Mouse (Mus musculus) megakaryocyte-erythroid progenitor cell, adult 5-6 weeks (primary cell): ENCODE results near the gene Fat3. TPM values are rescaled to one million over a fixed set of nuclear protein-coding genes. Genes with fewer than 3 reads are reported as not detected.

ENCODE experiments used
- ATAC-seq: replicated peaks from 2 replicates; pipeline ENCODE4 v1.8.0; 2016; ENCODE audit warnings: mild to moderate bottlenecking, inconsistent platforms; ENCODE audit not compliant: severe bottlenecking, poor library complexity, low FRiP score, low TSS enrichment
- total RNA-seq, 2 experiments: library from RNA; stranded (forward) in 1 of 2; stranded (reverse) in 1 of 2; fragments of 200-1000, 215-1000 nt in 1 of 2; fragments of >200 nt in 1 of 2; fragmentation: Nextera tagmentation in 1 of 2; gene quantifications; 2 replicates each; pipeline ENCODE4 v1.2.3; 2014 to 2017

Fat3 gene
- total RNA-seq, 2 experiments from 2014 or later = 0.13 TPM; not detected in 1

DNA sequence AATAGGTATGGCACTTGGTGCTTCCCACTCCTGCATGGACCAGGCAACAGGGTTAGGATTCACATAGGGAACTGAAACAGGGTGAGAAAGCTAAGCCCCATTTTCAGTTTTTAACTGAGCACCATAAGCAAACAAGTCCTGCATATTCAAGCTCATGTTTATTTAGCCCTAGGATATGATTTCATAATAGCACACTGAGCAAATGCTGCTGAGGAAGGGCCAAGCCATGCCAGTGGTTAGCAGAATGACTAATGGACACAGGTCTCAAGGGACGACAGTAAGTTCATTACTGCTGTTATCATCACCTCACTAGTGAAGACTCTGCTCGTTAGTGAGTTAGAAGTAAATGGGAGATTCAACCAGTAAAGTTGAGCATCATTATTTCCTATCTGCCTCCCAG, 333.0 kb downstream of the Fat3 start:
- ATAC-seq = no peak

DNA sequence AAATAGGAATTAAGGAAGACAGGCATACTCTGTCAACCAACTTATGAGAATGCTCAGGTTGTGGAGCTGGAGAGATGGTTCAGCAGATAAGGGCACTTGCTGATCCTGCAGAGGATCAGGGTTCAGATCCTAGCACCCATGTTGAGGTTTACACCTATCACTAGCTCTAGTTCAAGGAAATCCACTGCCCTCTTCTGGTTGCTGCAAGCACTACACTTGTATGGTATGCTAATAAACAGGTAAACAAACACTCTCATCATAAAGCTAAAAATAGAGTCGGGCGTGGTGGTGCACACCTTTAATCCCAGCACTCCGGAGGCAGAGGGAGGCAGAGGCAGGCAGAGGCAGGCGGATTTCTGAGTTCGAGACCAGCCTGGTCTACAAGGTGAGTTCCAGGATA, 341.7 kb downstream of the Fat3 start:
- ATAC-seq = no peak

DNA sequence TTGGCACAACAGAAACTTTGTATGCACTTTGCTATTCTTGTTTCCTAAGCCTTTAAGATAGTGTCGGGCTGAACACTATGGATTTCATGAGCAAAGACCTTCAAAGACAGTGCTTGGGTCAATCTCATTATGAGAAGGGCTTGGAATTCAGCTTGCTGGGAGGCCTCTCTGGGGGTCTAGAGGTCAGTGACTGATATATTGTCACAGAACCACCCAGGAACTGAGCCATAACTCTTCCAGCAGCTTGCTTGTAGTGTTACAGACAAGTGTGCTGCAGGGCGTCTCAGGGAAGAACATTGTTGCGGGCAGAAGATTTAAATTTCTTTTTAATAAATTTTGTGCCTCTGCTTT, 347.5 kb downstream of the Fat3 start:
- no peak for ATAC-seq

- no peak for ATAC-seq
Observed at GRCm38 (mm10) chr9:16152756-16153579, 348.1 kb downstream of the Fat3 start.

GRCm38 (mm10) chr9:16150046-16150445, 351.0 kb downstream of the Fat3 start:
- ATAC-seq = no peak

- no peak for ATAC-seq
Observed at GRCm38 (mm10) chr9:16147735-16148134, 353.4 kb downstream of the Fat3 start.

GRCm38 (mm10) chr9:16144684-16145083, 356.4 kb downstream of the Fat3 start:
- ATAC-seq = no peak

DNA sequence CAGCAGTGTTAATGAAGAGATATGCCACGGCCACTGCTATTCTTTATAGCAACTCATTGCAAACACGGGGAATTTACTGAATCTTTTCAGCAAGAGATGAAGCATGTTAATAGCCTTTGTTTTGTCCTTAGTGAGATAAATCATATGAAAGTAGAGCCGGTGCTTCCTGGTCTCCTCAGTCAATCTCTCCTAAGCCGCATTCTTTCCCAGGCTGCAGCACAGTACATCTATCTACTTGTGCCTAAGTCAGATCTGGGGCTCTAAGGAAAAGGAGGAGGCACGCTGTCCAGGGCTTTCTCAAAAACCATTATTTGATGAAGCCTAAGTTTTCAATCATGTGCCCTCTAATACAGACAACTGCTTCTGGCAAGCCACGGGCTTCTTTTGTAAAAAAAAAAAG, 361.8 kb downstream of the Fat3 start:
- no peak for ATAC-seq

- no peak for ATAC-seq
Observed at GRCm38 (mm10) chr9:16133098-16133497, 368.0 kb downstream of the Fat3 start.

GRCm38 (mm10) chr9:16132594-16132993, 368.5 kb downstream of the Fat3 start:
- ATAC-seq = no peak

GRCm38 (mm10) chr9:16121756-16122155, 379.3 kb downstream of the Fat3 start:
- no peak for ATAC-seq

GRCm38 (mm10) chr9:16114821-16115485, 386.1 kb downstream of the Fat3 start:
- ATAC-seq = no peak

- ATAC-seq = no peak
Observed at GRCm38 (mm10) chr9:16113936-16114642, 387.0 kb downstream of the Fat3 start.

GRCm38 (mm10) chr9:16107900-16108299, 393.2 kb downstream of the Fat3 start:
- ATAC-seq = no peak

GRCm38 (mm10) chr9:16107386-16107785, 393.7 kb downstream of the Fat3 start:
- ATAC-seq = no peak

DNA sequence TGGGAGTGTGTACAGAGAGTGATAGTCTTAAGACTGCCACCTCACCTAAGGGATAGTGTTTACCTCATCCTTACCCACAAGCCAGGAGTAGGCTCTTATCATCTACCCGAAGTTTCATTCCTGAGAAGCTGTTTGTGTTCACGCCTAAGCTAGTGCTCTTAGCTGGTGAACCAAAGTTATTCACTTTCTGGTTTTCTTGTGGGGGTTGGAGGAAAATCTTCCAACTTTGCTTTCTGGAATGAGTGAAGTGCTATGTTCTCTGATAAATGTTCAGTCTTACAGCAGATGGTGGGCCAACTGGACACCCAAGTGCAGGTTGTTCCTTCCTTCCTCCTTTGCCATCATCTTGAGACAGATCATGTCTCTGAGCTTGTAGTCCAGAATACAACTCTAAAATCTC, 402.5 kb downstream of the Fat3 start:
- ATAC-seq = no peak

- ATAC-seq = no peak
Observed at GRCm38 (mm10) chr9:16093047-16093668, 407.9 kb downstream of the Fat3 start.

DNA sequence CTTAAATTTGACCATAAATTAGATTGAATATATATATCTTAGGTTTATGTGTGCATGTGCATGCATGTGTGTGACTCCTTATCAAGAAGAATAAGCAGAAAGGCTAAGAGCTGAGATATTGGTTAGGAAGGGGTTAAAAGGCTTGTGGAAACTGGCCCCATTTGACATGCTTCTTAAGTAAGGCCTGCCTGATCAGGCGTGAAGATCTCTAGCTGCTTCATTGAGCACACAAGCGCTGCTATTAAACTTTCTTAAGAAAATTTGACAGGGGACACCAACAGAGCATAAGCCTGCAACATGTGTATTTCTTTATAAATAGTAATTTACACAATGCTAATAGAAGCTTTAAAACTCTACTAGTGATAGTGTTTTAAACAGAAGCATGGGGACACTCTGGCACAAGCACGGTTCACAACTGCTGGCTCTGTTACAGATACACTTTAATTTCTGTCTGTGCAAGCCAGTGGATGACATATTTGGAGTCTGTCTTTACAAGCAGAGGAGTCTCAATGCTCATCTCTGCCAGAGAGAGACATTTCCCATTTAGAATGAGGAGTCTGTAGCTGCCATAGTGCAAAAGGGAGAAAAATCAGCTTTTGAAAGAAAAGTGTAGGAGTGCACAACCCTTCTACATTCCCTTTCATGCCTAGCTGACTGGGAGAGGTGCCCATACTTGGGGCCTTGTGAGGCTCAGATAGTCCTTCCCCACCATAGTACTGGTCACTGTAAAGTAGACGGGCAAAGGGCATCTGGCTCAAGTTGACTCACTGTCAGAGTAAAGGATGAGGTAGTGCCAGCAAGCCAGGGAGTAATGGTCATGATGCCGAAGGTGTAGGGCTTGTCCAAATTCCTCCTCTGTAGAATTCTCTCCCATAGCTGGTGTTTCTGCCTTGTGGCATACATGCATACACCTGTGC, 408.8 kb downstream of the Fat3 start:
- no peak for ATAC-seq

- ATAC-seq = no peak
Observed at GRCm38 (mm10) chr9:16079292-16079691, 421.8 kb downstream of the Fat3 start.
